Mouse (Mus musculus): ENCODE data around the gene Mkks. TPM values are rescaled to one million over a fixed set of nuclear protein-coding genes. Genes with fewer than 3 reads are reported as not detected.

Gene Mkks
- polyA plus RNA-seq, 1 experiment from 2014 or later = 11.7 TPM

Other genes starting within 250 kb of the Mkks start
- 266 and 270 TPM in 2 replicates for gene Snap25, start 177.9 kb downstream of the Mkks start, polyA plus RNA-seq (2014; fragmentation: Nextera tagmentation; extraction: Ambion mirVana)
- 23.4 and 24.4 TPM in 2 replicates for gene AL731706.2, start 5.7 kb downstream of the Mkks start, polyA plus RNA-seq (2014; fragmentation: Nextera tagmentation; extraction: Ambion mirVana)
- gene Slx4ip, start 171 bp downstream of the Mkks start, polyA plus RNA-seq (2014; fragmentation: Nextera tagmentation; extraction: Ambion mirVana) = 13.0 and 13.7 TPM in 2 replicates
- 23.5 and 24.0 TPM in 2 replicates for gene AL731706.1, start within 50 bp of the Mkks start, polyA plus RNA-seq (2014; fragmentation: Nextera tagmentation; extraction: Ambion mirVana)
- 13.2 and 14.7 TPM in 2 replicates for gene Jag1, start 225.3 kb upstream of the Mkks start, polyA plus RNA-seq (2014; fragmentation: Nextera tagmentation; extraction: Ambion mirVana)